In the genomic region with DNA sequence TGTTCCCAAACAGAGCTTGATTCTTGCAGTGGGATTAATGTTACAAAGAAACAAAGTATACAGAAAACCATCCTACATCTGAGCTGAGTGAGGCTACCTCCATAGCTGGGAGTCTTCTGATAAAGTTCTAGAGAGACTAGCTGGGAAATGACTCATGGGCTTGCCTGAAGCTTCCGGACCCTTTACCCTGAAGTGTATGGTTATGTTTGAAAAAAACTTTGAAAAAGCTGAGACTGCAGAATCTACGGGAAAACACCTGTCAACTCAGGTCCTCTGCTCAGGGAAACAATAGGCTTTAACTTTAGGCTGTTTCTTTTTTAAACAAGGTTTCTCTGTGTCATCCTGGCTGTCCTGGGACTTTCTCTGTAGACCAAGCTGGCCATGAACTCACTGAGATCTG, we compare ENCODE assay signal across 19 mouse cellular contexts.
DNase-seq lines count a peak whose midpoint lies in the region; ATAC-seq lines count a peak whose summit lies in the region.
"Had no signal": no experiment of that assay in that cellular context is flagged by ENCODE, and none has a peak within 500 bp of the region (broad histone marks: within the 10 kb centered on the region; RNA-seq: fewer than 3 reads in every experiment).

No protein-coding gene starts in this region.

- peak; percentile 8 for DNase-seq in CD4-positive, CD25-positive, alpha-beta regulatory T cell, adult 2 months (ENCODE audit: low read depth, low spot score)
- peak; percentile 45 for DNase-seq in induced T-regulatory cell, adult 2 months (ENCODE audit: low read depth)
- DNase-seq in frontal cortex, postnatal 25 days (ENCODE audit: low spot score in 2 of 2): no peak
- DNase-seq in kidney, adult 8-10 months: no peak
- DNase-seq in right cerebral cortex, adult 18-20 months: no peak
- DNase-seq: adrenal gland, adult 8-10 months; adrenal gland, postnatal 14 days; adrenal gland, postnatal 36 days; cerebellum, adult 11-12 months; cerebellum, adult 2 months; cerebellum, adult 9-10 months; cerebellum, postnatal 10 days; cerebellum, postnatal 25 days; forebrain, postnatal 0 days had no signal

- peak; percentile 54 for ATAC-seq in CD4-positive, CD25-positive, alpha-beta regulatory T cell, adult 4 months
- ATAC-seq: activated CD4-positive, CD25-positive, alpha-beta regulatory T cell, adult 4 months; forebrain, embryonic 13.5 days; forebrain, embryonic 15.5 days; forebrain, postnatal 0 days; Patski had no signal

Comparison
In these comparisons a context has a peak if more than half of its experiments do, and no peak if none do; other contexts are left out.
1. DNase-seq: peak in CD4-positive, CD25-positive, alpha-beta regulatory T cell, adult 2 months (single experiment) and induced T-regulatory cell, adult 2 months (single experiment); none in frontal cortex, postnatal 25 days (0 of 2), kidney, adult 8-10 months (0 of 2) and right cerebral cortex, adult 18-20 months (single experiment).